Mouse (Mus musculus) midbrain, embryonic 10.5 days (tissue): ENCODE measurements around the gene Scgb2b24. TPM values are rescaled to one million over a fixed set of nuclear protein-coding genes. Genes with fewer than 3 reads are reported as not detected.

Experiments used
- DNase-seq: peaks from one replicate; pipeline ENCODE4 v3.0.0-alpha.2; 2017; ENCODE audit warnings: low spot score
- H3K27ac ChIP-seq: fragments of 300-500 bp; sonication (generic); replicated peaks from 2 replicates; pipeline ENCODE4 v1.5.1; 2016; ENCODE audit warnings: mild to moderate bottlenecking
- H3K27me3 ChIP-seq: fragments of 300-500 bp; sonication (generic); 2 replicates; pipeline ENCODE4 v1.6.1; 2016; ENCODE audit warnings: low read depth, mild to moderate bottlenecking; ENCODE audit not compliant: poor library complexity, severe bottlenecking
- H3K36me3 ChIP-seq: fragments of 300-500 bp; sonication (generic); 2 replicates; pipeline ENCODE4 v1.6.1; 2016; ENCODE audit warnings: mild to moderate bottlenecking, moderate library complexity
- H3K4me1 ChIP-seq: fragments of 300-500 bp; sonication (generic); 2 replicates; pipeline ENCODE4 v1.6.1; 2016
- H3K4me3 ChIP-seq: fragments of 300-500 bp; sonication (generic); 2 replicates; pipeline ENCODE4 v1.5.1; 2016; ENCODE audit warnings: mild to moderate bottlenecking, moderate library complexity
- H3K9me3 ChIP-seq: fragments of 300-500 bp; sonication (generic); replicated peaks from 2 replicates; pipeline ENCODE4 v1.6.1; 2016; ENCODE audit warnings: mild to moderate bottlenecking
- WGBS: fragments of 180-500 bp; shearing (Covaris S2); methylation state at CpG from one replicate; pipeline ENCODE4 v1.1.7; 2016; 5-methylcytosine and 5-hydroxymethylcytosine counted together
- polyA plus RNA-seq: library from polyadenylated mRNA; unstranded; fragments of >200 nt; fragmentation: Nextera tagmentation; extraction: Ambion mirVana; gene quantifications from 2 replicates; pipeline ENCODE4 v1.2.1, GENCODE M21; 2016

The Scgb2b24 gene
- polyA plus RNA-seq, result not detected in 2 replicates

GRCm38 (mm10) chr7:33739212-33739611 lies at the start of gene Scgb2b24:
Gene Scgb2b24, minus strand, starts transcription at chr7:33739312.
- Histone ChIP-seq H3K4me1 (no peaks in the 10 kb centered on the region), H3K4me3 (no peak within 1 kb of the TSS), H3K36me3 (no peaks in the 10 kb centered on the region), H3K27me3 (no peaks in the 10 kb centered on the region), H3K27ac (no peak within 1 kb of the TSS), H3K9me3 (peaks cover 97% of the 10 kb centered on the region)
- 78% methylated on average over 2 of the region's 2 CpGs for WGBS
- no peak for DNase-seq

DNA sequence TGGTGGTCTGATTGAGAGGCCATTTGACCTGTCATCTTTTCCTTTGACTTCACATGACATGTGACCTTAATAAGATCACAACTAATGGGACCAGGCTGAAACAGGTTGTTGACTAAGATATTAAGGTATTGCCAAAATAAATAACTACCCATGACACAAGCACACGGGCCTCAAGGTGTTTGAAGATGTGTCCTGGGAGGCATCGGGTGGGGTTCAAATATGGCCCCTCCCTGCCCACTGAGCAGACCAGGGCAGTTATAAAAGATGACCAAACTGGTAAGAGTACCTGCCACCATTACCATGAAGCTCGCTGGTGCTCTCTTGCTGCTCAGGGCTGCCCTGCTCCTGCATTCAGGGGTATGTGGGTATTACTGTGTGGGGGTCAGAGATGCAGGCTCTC lies 4.4 kb upstream of the Scgb2b24 start, which contains the start of gene Scgb1b24:
Gene Scgb1b24, plus strand, starts transcription at position 301 of the 400 bp plus-strand sequence.
- Histone ChIP-seq H3K36me3 (no peaks in the 10 kb centered on the region), H3K27me3 (no peaks in the 10 kb centered on the region), H3K4me1 (no peaks in the 10 kb centered on the region), H3K9me3 (peaks cover 93% of the 10 kb centered on the region), H3K27ac (no peak within 1 kb of the TSS), H3K4me3 (no peak within 1 kb of the TSS)
- WGBS, result 84% methylated on average over 3 of the region's 3 CpGs
- no peak for DNase-seq

DNA sequence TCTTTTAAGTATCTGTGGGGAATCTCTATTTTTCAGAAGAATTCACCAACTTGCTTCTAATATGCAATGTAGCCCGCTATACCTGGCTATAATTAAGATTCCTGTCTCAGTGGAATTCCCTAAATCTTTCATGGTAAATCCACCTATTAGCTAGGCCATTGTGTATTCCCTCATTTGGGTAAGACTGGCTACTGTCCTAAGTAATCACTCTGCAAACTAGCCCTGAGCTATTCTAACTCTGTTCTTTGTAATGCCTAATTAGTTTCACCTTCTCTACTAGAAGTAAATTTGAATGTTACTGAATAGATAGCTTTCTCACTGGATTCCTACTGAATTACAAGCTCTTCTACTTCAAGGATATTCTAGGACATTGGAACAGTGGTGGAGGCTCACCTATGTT lies 49.2 kb downstream of the Scgb2b24 start:
- WGBS, result 25% methylated on average over 1 of the region's 1 CpGs
- Histone ChIP-seq H3K4me3 (no peak overlapping the region), H3K4me1 (no peaks in the 10 kb centered on the region), H3K9me3 (peaks cover 72% of the 10 kb centered on the region), H3K27ac (no peak overlapping the region), H3K36me3 (no peaks in the 10 kb centered on the region), H3K27me3 (no peaks in the 10 kb centered on the region)
- DNase-seq, result no peak

Other genes starting within 250 kb of the Scgb2b24 start
- gene Scgb2b21, start 218.9 kb downstream of the Scgb2b24 start, polyA plus RNA-seq, result not detected in 2 replicates
- not detected in 2 replicates for gene Scgb1b24, start 4.5 kb upstream of the Scgb2b24 start, polyA plus RNA-seq
- not detected in 2 replicates for gene Scgb2b26, start 205.7 kb upstream of the Scgb2b24 start, polyA plus RNA-seq